Mouse (Mus musculus) G1E (cell line): ENCODE data around the gene Ppp1r9b. TPM values are rescaled to one million over a fixed set of nuclear protein-coding genes. Genes with fewer than 3 reads are reported as not detected.

Experiments used
- ATAC-seq: 2 replicates; pipeline ENCODE4 v1.8.0; 2016; ENCODE audit warnings: mild to moderate bottlenecking; ENCODE audit not compliant: insufficient number of reproducible peaks, poor library complexity, low FRiP score, severe bottlenecking; ENCODE audit errors: extremely low read depth
- DNase-seq: peaks from one replicate; pipeline ENCODE4 v3.0.0; 2012; ENCODE audit warnings: low spot score
- H3K27me3 ChIP-seq: 2 replicates; pipeline ENCODE4 v1.6.1; 2012; ENCODE audit warnings: mild to moderate bottlenecking, low read length, inconsistent platforms; ENCODE audit not compliant: insufficient read depth
- H3K36me3 ChIP-seq: replicated peaks from 2 replicates; pipeline ENCODE3; 2012; ENCODE audit warnings: mild to moderate bottlenecking, inconsistent platforms
- H3K4me1 ChIP-seq: 2 replicates; pipeline ENCODE4 v1.6.1; 2012; ENCODE audit warnings: low read depth, low read length, inconsistent platforms, mixed read lengths; ENCODE audit not compliant: insufficient read depth
- H3K4me3 ChIP-seq: 2 replicates; pipeline ENCODE4 v1.5.1; 2012; ENCODE audit warnings: low read depth, mild to moderate bottlenecking, inconsistent platforms, low read length, moderate library complexity, mixed read lengths
- H3K9me3 ChIP-seq: replicated peaks from 2 replicates; pipeline ENCODE4 v1.6.1; 2012; ENCODE audit warnings: inconsistent platforms
- CTCF ChIP-seq: IDR thresholded peaks from 2 replicates; pipeline ENCODE4 v1.5.1; 2012; ENCODE audit warnings: low read depth, low read length, inconsistent platforms, mixed read lengths
- GATA1 ChIP-seq: IDR thresholded peaks from 2 replicates; pipeline ENCODE4 v1.6.1; 2012; ENCODE audit warnings: borderline replicate concordance, low read length, inconsistent platforms, mixed read lengths
- GATA2 ChIP-seq: IDR thresholded peaks from 2 replicates; pipeline ENCODE4 v1.6.1; 2012; ENCODE audit warnings: low read depth, low read length, inconsistent platforms, borderline replicate concordance
- POLR2AphosphoS5 ChIP-seq: IDR thresholded peaks from 2 replicates; pipeline ENCODE4 v1.6.1; 2012; ENCODE audit warnings: low read depth, low read length, inconsistent platforms; ENCODE audit not compliant: insufficient replicate concordance
- TAL1 ChIP-seq: conservative IDR thresholded peaks from 2 replicates; pipeline ENCODE4 v1.6.1; 2012; ENCODE audit warnings: low read depth, low read length, inconsistent platforms, mixed read lengths
- polyA plus RNA-seq: library from polyadenylated mRNA; stranded (reverse); fragments of >175 nt; gene quantifications from 2 replicates; pipeline ENCODE4 v1.2.3, GENCODE M21; 2012
- total RNA-seq, 2 experiments: library from RNA; stranded (forward) in 1 of 2; stranded (reverse) in 1 of 2; fragments of 200-1000 nt in 1 of 2; fragments of >200 nt in 1 of 2; fragmentation: Nextera tagmentation in 1 of 2; gene quantifications; 2 replicates each; pipeline ENCODE4 v1.2.3; 2014 to 2017

Ppp1r9b gene
- total and polyA plus RNA-seq, 3 experiments, result 83.2 to 207 (median 117) TPM

GRCm38 (mm10) chr11:95011416-95011815 is 20.6 kb downstream of the Ppp1r9b start:
- Histone ChIP-seq H3K36me3 (peaks cover 47% of the 10 kb centered on the region), H3K27me3 (no peaks in the 10 kb centered on the region), H3K4me3 (peak overlapping the region; percentile 83), H3K9me3 (no peaks in the 10 kb centered on the region), H3K4me1 (peaks cover 87% of the 10 kb centered on the region)
- TF ChIP-seq TAL1, result no peak
- no peak for TF ChIP-seq GATA1
- no peak for TF ChIP-seq CTCF
- no peak for TF ChIP-seq GATA2
- no peak for TF ChIP-seq POLR2AphosphoS5
- DNase-seq (no peak), ATAC-seq (no peak)

- peak; percentile 91 for ATAC-seq
- TF ChIP-seq GATA2, result no peak
- no peak for TF ChIP-seq POLR2AphosphoS5
- no peak for TF ChIP-seq GATA1
- TF ChIP-seq TAL1, result peak; percentile 95
- no peak for TF ChIP-seq CTCF
- Histone ChIP-seq H3K4me1 (peaks cover 87% of the 10 kb centered on the region), H3K36me3 (peaks cover 54% of the 10 kb centered on the region), H3K9me3 (no peaks in the 10 kb centered on the region), H3K27me3 (no peaks in the 10 kb centered on the region), H3K4me3 (peak overlapping the region; percentile 83)
- DNase-seq, result peak; percentile 87
Measured at GRCm38 (mm10) chr11:95012075-95012474, 21.2 kb downstream of the Ppp1r9b start.

- TF ChIP-seq POLR2AphosphoS5 (no peak), GATA1 (no peak), GATA2 (no peak), CTCF (no peak), TAL1 (no peak; the same call in 1 of the 2 replicates)
- no peak for ATAC-seq
- Histone ChIP-seq H3K4me1 (peaks cover 87% of the 10 kb centered on the region), H3K9me3 (no peaks in the 10 kb centered on the region), H3K4me3 (peak overlapping the region; percentile 58; the same call in 1 of the 2 replicates), H3K27me3 (no peaks in the 10 kb centered on the region), H3K36me3 (peaks cover 58% of the 10 kb centered on the region)
- DNase-seq, result no peak
Measured at GRCm38 (mm10) chr11:95012487-95012886, 21.7 kb downstream of the Ppp1r9b start.

- H3K27me3 ChIP-seq, result no peaks in the 10 kb centered on the region
- DNase-seq (no peak), ATAC-seq (no peak)
- TF ChIP-seq POLR2AphosphoS5 (no peak), TAL1 (no peak), GATA2 (no peak), GATA1 (no peak), CTCF (no peak)
- H3K4me3 ChIP-seq, result peak overlapping the region; percentile 32; the same call in 1 of the 2 replicates
- H3K4me1 ChIP-seq, result peaks cover 94% of the 10 kb centered on the region
- peaks cover 79% of the 10 kb centered on the region for H3K36me3 ChIP-seq
- H3K9me3 ChIP-seq, result no peaks in the 10 kb centered on the region
Measured at GRCm38 (mm10) chr11:95015484-95015883, 24.6 kb downstream of the Ppp1r9b start.

- ATAC-seq (peak; percentile 62), DNase-seq (peak; percentile 43)
- H3K4me1 ChIP-seq, result peaks cover 89% of the 10 kb centered on the region
- H3K4me3 ChIP-seq, result peak overlapping the region; percentile 34; the same call in 1 of the 2 replicates
- no peak for TF ChIP-seq GATA1
- peak; percentile 19; the same call in 1 of the 2 replicates for TF ChIP-seq CTCF
- TF ChIP-seq GATA2, result no peak
- TF ChIP-seq TAL1, result peak; percentile 79
- TF ChIP-seq POLR2AphosphoS5, result no peak
- H3K36me3 ChIP-seq, result peaks cover 99% of the 10 kb centered on the region
- H3K27me3 ChIP-seq, result no peaks in the 10 kb centered on the region
- no peaks in the 10 kb centered on the region for H3K9me3 ChIP-seq
Measured at GRCm38 (mm10) chr11:95022237-95022992, 31.6 kb downstream of the Ppp1r9b start.

GRCm38 (mm10) chr11:95023481-95023880 is 32.6 kb downstream of the Ppp1r9b start:
- H3K27me3 ChIP-seq, result no peaks in the 10 kb centered on the region

More at GRCm38 (mm10) chr11:95023481-95023880, 32.6 kb downstream of the Ppp1r9b start:
- Histone ChIP-seq H3K4me3 (no peak overlapping the region), H3K9me3 (no peaks in the 10 kb centered on the region), H3K4me1 (peaks cover 82% of the 10 kb centered on the region), H3K36me3 (peaks cover 99% of the 10 kb centered on the region)
- no peak for DNase-seq
- no peak for TF ChIP-seq TAL1
- no peak for TF ChIP-seq POLR2AphosphoS5
- no peak for TF ChIP-seq GATA2
- TF ChIP-seq GATA1, result no peak
- no peak for TF ChIP-seq CTCF
- no peak for ATAC-seq
